Mouse (Mus musculus) forebrain, embryonic 12.5 days (tissue): ENCODE measurements around the gene Pomt1. TPM values are rescaled to one million over a fixed set of nuclear protein-coding genes. Genes with fewer than 3 reads are reported as not detected.

Source experiments
- ATAC-seq: fragments of 200-750 bp; cut with Nextera tagmentation; 2 replicates; pipeline ENCODE4 v1.8.0; 2017; ENCODE audit warnings: moderate TSS enrichment; ENCODE audit not compliant: low FRiP score
- H3K27ac ChIP-seq: fragments of 300-500 bp; sonication (generic); 2 replicates; pipeline ENCODE4 v1.5.1; 2016; ENCODE audit warnings: mild to moderate bottlenecking
- H3K27me3 ChIP-seq: fragments of 300-500 bp; sonication (generic); 2 replicates; pipeline ENCODE4 v1.6.1; 2016; ENCODE audit warnings: mild to moderate bottlenecking
- H3K36me3 ChIP-seq: fragments of 300-500 bp; sonication (generic); replicated peaks from 2 replicates; pipeline ENCODE4 v1.6.1; 2016; ENCODE audit warnings: mild to moderate bottlenecking
- H3K4me1 ChIP-seq: fragments of 300-500 bp; sonication (generic); 2 replicates; pipeline ENCODE4 v1.6.1; 2016
- H3K4me2 ChIP-seq: fragments of 300-500 bp; sonication (generic); 2 replicates; pipeline ENCODE4 v1.6.1; 2016; ENCODE audit warnings: mild to moderate bottlenecking, moderate library complexity
- H3K4me3 ChIP-seq: fragments of 300-500 bp; sonication (generic); replicated peaks from 2 replicates; pipeline ENCODE4 v1.5.1; 2016; ENCODE audit warnings: mild to moderate bottlenecking
- H3K9ac ChIP-seq: fragments of 300-500 bp; sonication (generic); 2 replicates; pipeline ENCODE4 v1.6.1; 2016; ENCODE audit warnings: mild to moderate bottlenecking
- H3K9me3 ChIP-seq: fragments of 300-500 bp; sonication (generic); 2 replicates; pipeline ENCODE4 v1.6.1; 2016
- WGBS: fragments of 180-500 bp; shearing (Covaris S2); methylation state at CpG from one replicate; pipeline ENCODE4 v1.1.7; 2016; 5-methylcytosine and 5-hydroxymethylcytosine counted together
- polyA plus RNA-seq: library from polyadenylated mRNA; unstranded; fragments of >200 nt; fragmentation: Nextera tagmentation; extraction: Ambion mirVana; gene quantifications from 2 replicates; pipeline ENCODE4 v1.2.1, GENCODE M21; 2016

Pomt1 gene
- polyA plus RNA-seq = 26.6 and 29.4 TPM in 2 replicates

GRCm38 (mm10) chr2:32235886-32236759 is at the start of gene Pomt1:
Gene Pomt1 (plus strand): TSS chr2:32236590.
- Histone ChIP-seq H3K27ac (peak within 1 kb of the TSS; percentile 89), H3K36me3 (peaks cover 44% of the 10 kb centered on the region), H3K27me3 (no peaks in the 10 kb centered on the region), H3K4me1 (peaks cover 24% of the 10 kb centered on the region), H3K4me3 (peak within 1 kb of the TSS; percentile 69), H3K9ac (peak within 1 kb of the TSS; percentile 74), H3K4me2 (peak within 1 kb of the TSS; percentile 79), H3K9me3 (no peaks in the 10 kb centered on the region)
- under 1% methylated on average over 54 of the region's 54 CpGs for WGBS
- peak; percentile 91 for ATAC-seq

GRCm38 (mm10) chr2:32187019-32187551 is 49.3 kb upstream of the Pomt1 start:
- H3K36me3 ChIP-seq = peaks cover 86% of the 10 kb centered on the region
- H3K9me3 ChIP-seq = no peaks in the 10 kb centered on the region
- 0 out of 2 replicates have a peak overlapping the region, but pooled peaks have one; percentile 46 for H3K27ac ChIP-seq
- WGBS = 96% methylated on average over 13 of the region's 13 CpGs
- no peak for ATAC-seq
- peaks cover 10% of the 10 kb centered on the region for H3K4me1 ChIP-seq
- no peak overlapping the region for H3K4me2 ChIP-seq
- no peak overlapping the region for H3K9ac ChIP-seq
- no peak overlapping the region for H3K4me3 ChIP-seq
- no peaks in the 10 kb centered on the region for H3K27me3 ChIP-seq

- Histone ChIP-seq H3K4me1 (peaks cover 6% of the 10 kb centered on the region), H3K9ac (no peak overlapping the region), H3K36me3 (peaks cover 91% of the 10 kb centered on the region), H3K27ac (no peak overlapping the region), H3K4me3 (no peak overlapping the region), H3K4me2 (no peak overlapping the region), H3K9me3 (no peaks in the 10 kb centered on the region), H3K27me3 (no peaks in the 10 kb centered on the region)
- no peak for ATAC-seq
- WGBS = 96% methylated on average over 7 of the region's 7 CpGs
Observed at GRCm38 (mm10) chr2:32187649-32188048, 48.7 kb upstream of the Pomt1 start.

- ATAC-seq = no peak
- peaks cover 94% of the 10 kb centered on the region for H3K36me3 ChIP-seq
- H3K4me2 ChIP-seq = no peak overlapping the region
- no peaks in the 10 kb centered on the region for H3K9me3 ChIP-seq
- no peaks in the 10 kb centered on the region for H3K27me3 ChIP-seq
- H3K9ac ChIP-seq = no peak overlapping the region
- 88% methylated on average over 4 of the region's 5 CpGs for WGBS
- H3K4me3 ChIP-seq = no peak overlapping the region
- no peak overlapping the region for H3K27ac ChIP-seq
- no peaks in the 10 kb centered on the region for H3K4me1 ChIP-seq
Observed at GRCm38 (mm10) chr2:32189060-32189681, 47.2 kb upstream of the Pomt1 start.

GRCm38 (mm10) chr2:32190620-32191019 is 45.8 kb upstream of the Pomt1 start:
- no peak overlapping the region for H3K27ac ChIP-seq
- WGBS = 91% methylated on average over 1 of the region's 1 CpGs
- H3K9ac ChIP-seq = no peak overlapping the region
- H3K4me1 ChIP-seq = no peaks in the 10 kb centered on the region
- H3K4me3 ChIP-seq = no peak overlapping the region
- H3K4me2 ChIP-seq = no peak overlapping the region
- peaks cover 94% of the 10 kb centered on the region for H3K36me3 ChIP-seq
- no peak for ATAC-seq
- H3K27me3 ChIP-seq = no peaks in the 10 kb centered on the region
- H3K9me3 ChIP-seq = no peaks in the 10 kb centered on the region

GRCm38 (mm10) chr2:32191872-32192507 is 44.4 kb upstream of the Pomt1 start:
- Histone ChIP-seq H3K27ac (no peak overlapping the region), H3K9me3 (no peaks in the 10 kb centered on the region), H3K27me3 (no peaks in the 10 kb centered on the region), H3K36me3 (peaks cover 94% of the 10 kb centered on the region), H3K4me2 (no peak overlapping the region), H3K4me1 (no peaks in the 10 kb centered on the region), H3K4me3 (no peak overlapping the region), H3K9ac (no peak overlapping the region)
- ATAC-seq = no peak
- 86% methylated on average over 17 of the region's 18 CpGs for WGBS

- Histone ChIP-seq H3K4me1 (no peaks in the 10 kb centered on the region), H3K27me3 (no peaks in the 10 kb centered on the region), H3K4me3 (no peak overlapping the region), H3K9me3 (no peaks in the 10 kb centered on the region), H3K4me2 (no peak overlapping the region), H3K9ac (no peak overlapping the region), H3K36me3 (peaks cover 99% of the 10 kb centered on the region), H3K27ac (no peak overlapping the region)
- WGBS = 82% methylated on average over 11 of the region's 11 CpGs
- ATAC-seq = no peak
Observed at GRCm38 (mm10) chr2:32198977-32199376, 37.4 kb upstream of the Pomt1 start.

GRCm38 (mm10) chr2:32200033-32200432 is 36.4 kb upstream of the Pomt1 start:
- ATAC-seq = no peak
- H3K27me3 ChIP-seq = no peaks in the 10 kb centered on the region
- no peaks in the 10 kb centered on the region for H3K4me1 ChIP-seq
- no peak overlapping the region for H3K4me2 ChIP-seq
- peaks cover 99% of the 10 kb centered on the region for H3K36me3 ChIP-seq
- H3K27ac ChIP-seq = no peak overlapping the region
- H3K4me3 ChIP-seq = no peak overlapping the region
- H3K9me3 ChIP-seq = no peaks in the 10 kb centered on the region
- H3K9ac ChIP-seq = no peak overlapping the region
- WGBS = 96% methylated on average over 4 of the region's 4 CpGs

GRCm38 (mm10) chr2:32200712-32201111 is 35.7 kb upstream of the Pomt1 start:
- ATAC-seq = no peak
- Histone ChIP-seq H3K9me3 (no peaks in the 10 kb centered on the region), H3K4me1 (no peaks in the 10 kb centered on the region), H3K27ac (no peak overlapping the region), H3K4me2 (no peak overlapping the region), H3K27me3 (no peaks in the 10 kb centered on the region), H3K36me3 (peaks cover 99% of the 10 kb centered on the region), H3K9ac (no peak overlapping the region), H3K4me3 (no peak overlapping the region)
- WGBS = 94% methylated on average over 11 of the region's 11 CpGs

- Histone ChIP-seq H3K9ac (no peak overlapping the region), H3K27ac (no peak overlapping the region), H3K4me2 (no peak overlapping the region), H3K4me3 (no peak overlapping the region), H3K4me1 (no peaks in the 10 kb centered on the region), H3K27me3 (no peaks in the 10 kb centered on the region), H3K9me3 (no peaks in the 10 kb centered on the region), H3K36me3 (peaks cover 99% of the 10 kb centered on the region)
- WGBS = 75% methylated on average over 7 of the region's 7 CpGs
- ATAC-seq = no peak
Observed at GRCm38 (mm10) chr2:32201527-32201926, 34.9 kb upstream of the Pomt1 start.

- H3K9ac ChIP-seq = no peak overlapping the region
- no peak for ATAC-seq
- no peak overlapping the region for H3K27ac ChIP-seq
- H3K4me2 ChIP-seq = no peak overlapping the region
- no peaks in the 10 kb centered on the region for H3K9me3 ChIP-seq
- WGBS = 95% methylated on average over 13 of the region's 13 CpGs
- H3K36me3 ChIP-seq = peaks cover 100% of the 10 kb centered on the region
- H3K4me3 ChIP-seq = no peak overlapping the region
- no peaks in the 10 kb centered on the region for H3K27me3 ChIP-seq
- no peaks in the 10 kb centered on the region for H3K4me1 ChIP-seq
Observed at GRCm38 (mm10) chr2:32203853-32204252, 32.5 kb upstream of the Pomt1 start.

GRCm38 (mm10) chr2:32207682-32208081 is 28.7 kb upstream of the Pomt1 start:
- Histone ChIP-seq H3K27ac (no peak overlapping the region), H3K36me3 (peaks cover 100% of the 10 kb centered on the region), H3K4me1 (no peaks in the 10 kb centered on the region), H3K9ac (no peak overlapping the region), H3K4me3 (no peak overlapping the region), H3K4me2 (no peak overlapping the region), H3K9me3 (no peaks in the 10 kb centered on the region), H3K27me3 (no peaks in the 10 kb centered on the region)
- no peak for ATAC-seq
- 96% methylated on average over 1 of the region's 1 CpGs for WGBS
